ENCODE assay signal across 25 mouse cellular contexts in the genomic region with DNA sequence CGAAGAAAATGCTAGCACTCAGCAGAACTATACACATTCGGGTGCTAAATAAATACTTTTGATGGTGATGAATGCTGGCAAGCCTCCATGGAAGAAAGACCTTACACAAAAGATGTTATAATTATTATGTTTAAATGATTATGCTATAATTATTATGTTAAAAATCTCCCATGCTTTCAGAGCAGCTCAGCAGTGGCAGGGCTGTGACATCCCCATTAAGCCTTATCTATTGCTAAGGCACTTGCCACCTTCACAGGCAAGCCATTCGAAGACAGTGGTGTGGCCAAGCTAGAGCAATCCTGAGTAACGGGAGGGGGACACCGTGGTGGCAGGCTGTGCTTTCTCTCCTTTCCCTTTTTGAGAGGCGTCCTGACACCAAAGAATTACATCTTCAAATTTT.
"Had no signal": no experiment of that assay in that cellular context is flagged by ENCODE, and none has a peak within 500 bp of the region (broad histone marks: within the 10 kb centered on the region; RNA-seq: fewer than 3 reads in every experiment).

No protein-coding gene starts in this region.

- H3K27ac ChIP-seq: gastrocnemius, adult 2 months; heart, adult 2 months; heart, embryonic 13.5 days; heart, embryonic 15.5 days; hindbrain, embryonic 13.5 days; hindbrain, embryonic 15.5 days; hindbrain, postnatal 0 days; limb, embryonic 13.5 days; limb, embryonic 15.5 days; liver, embryonic 12.5 days; liver, embryonic 14.5 days had no signal

- H3K4me2 ChIP-seq: heart, embryonic 11.5 days; heart, embryonic 13.5 days; heart, embryonic 15.5 days; hindbrain, embryonic 13.5 days; hindbrain, embryonic 15.5 days; limb, embryonic 13.5 days; limb, embryonic 15.5 days; liver, embryonic 12.5 days had no signal

- H3K27me3 ChIP-seq: heart, embryonic 13.5 days; heart, embryonic 15.5 days; hindbrain, embryonic 13.5 days; hindbrain, embryonic 15.5 days; limb, embryonic 13.5 days; limb, embryonic 15.5 days; liver, embryonic 12.5 days had no signal

- H3K36me3 ChIP-seq: heart, embryonic 13.5 days; heart, embryonic 15.5 days; hindbrain, embryonic 13.5 days; hindbrain, embryonic 15.5 days; limb, embryonic 13.5 days; limb, embryonic 15.5 days; liver, embryonic 12.5 days had no signal

- H3K9ac ChIP-seq: heart, embryonic 13.5 days; heart, embryonic 15.5 days; hindbrain, embryonic 13.5 days; hindbrain, embryonic 15.5 days; limb, embryonic 13.5 days; limb, embryonic 15.5 days; liver, embryonic 12.5 days; liver, embryonic 14.5 days had no signal

- H3K9me3 ChIP-seq: heart, embryonic 13.5 days; heart, embryonic 15.5 days; hindbrain, embryonic 13.5 days; hindbrain, embryonic 15.5 days; limb, embryonic 13.5 days; limb, embryonic 15.5 days; liver, embryonic 12.5 days had no signal

- H3K4me3 ChIP-seq: gastrocnemius, adult 2 months; heart, adult 2 months; heart, embryonic 13.5 days; heart, embryonic 15.5 days; hindbrain, embryonic 13.5 days; hindbrain, embryonic 15.5 days; limb, embryonic 13.5 days; limb, embryonic 15.5 days; liver, embryonic 12.5 days had no signal

- ATAC-seq: hindbrain, postnatal 0 days; intestine, embryonic 16.5 days; liver, embryonic 12.5 days had no signal

- DNase-seq: gastrocnemius, adult 2 months; gastrocnemius, postnatal 10 days; gastrocnemius, postnatal 36 days; heart, adult 11 months; heart, adult 2 months; heart, postnatal 14 days; heart, postnatal 36 days; kidney, adult 18-20 months; kidney, adult 8-10 months; kidney, postnatal 14 days; kidney, postnatal 36 days; layer of hippocampus, adult 9-11 months; layer of hippocampus, postnatal 36 days; left cerebral cortex, postnatal 4 days had no signal

- H3K4me1 ChIP-seq: heart, embryonic 15.5 days; hindbrain, embryonic 15.5 days; limb, embryonic 13.5 days; limb, embryonic 15.5 days; liver, embryonic 12.5 days had no signal
